Mouse (Mus musculus) ES-Bruce4 (cell line): ENCODE measurements around the gene Galnt9. TPM values are rescaled to one million over a fixed set of nuclear protein-coding genes. Genes with fewer than 3 reads are reported as not detected.

Source experiments
- H3K27ac ChIP-seq: 2 replicates; pipeline ENCODE4 v1.5.1; 2012; ENCODE audit warnings: low read length, inconsistent platforms; ENCODE audit not compliant: insufficient read depth
- H3K27me3 ChIP-seq: 2 replicates; pipeline ENCODE4 v1.6.1; 2012; ENCODE audit warnings: mild to moderate bottlenecking, low read length, inconsistent platforms; ENCODE audit not compliant: control insufficient read depth, poor library complexity, insufficient read depth, severe bottlenecking
- H3K36me3 ChIP-seq: 2 replicates; pipeline ENCODE4 v1.6.1; 2012; ENCODE audit warnings: inconsistent platforms, mild to moderate bottlenecking, low read length, moderate library complexity; ENCODE audit not compliant: control insufficient read depth, poor library complexity, insufficient read depth, severe bottlenecking
- H3K4me1 ChIP-seq: one replicate; pipeline ENCODE4 v1.8.1; 2011; ENCODE audit warnings: low read length; ENCODE audit not compliant: control insufficient read depth, insufficient read depth
- H3K4me3 ChIP-seq: 2 replicates; pipeline ENCODE4 v1.5.1; 2011; ENCODE audit warnings: low read depth, mild to moderate bottlenecking, low read length
- H3K9ac ChIP-seq: 2 replicates; pipeline ENCODE4 v1.6.1; 2012; ENCODE audit warnings: low read depth, mild to moderate bottlenecking, inconsistent platforms; ENCODE audit not compliant: poor library complexity, severe bottlenecking
- H3K9me3 ChIP-seq: replicated peaks from 2 replicates; pipeline ENCODE4 v1.6.1; 2012; ENCODE audit warnings: mild to moderate bottlenecking, low read length, inconsistent platforms; ENCODE audit not compliant: control insufficient read depth, poor library complexity, insufficient read depth, severe bottlenecking
- CTCF ChIP-seq: IDR thresholded peaks from one replicate; pipeline ENCODE4 v1.8.1; 2011; ENCODE audit warnings: low read depth, low read length
- EP300 ChIP-seq: IDR thresholded peaks from 2 replicates; pipeline ENCODE4 v1.6.1; 2011; ENCODE audit warnings: low read depth, low read length; ENCODE audit not compliant: insufficient read depth
- POLR2A ChIP-seq: IDR thresholded peaks from one replicate; pipeline ENCODE4 v1.8.1; 2011; ENCODE audit warnings: low read length; ENCODE audit not compliant: insufficient read depth
- polyA plus RNA-seq: library from polyadenylated mRNA; stranded (reverse); fragments of >200 nt; gene quantifications from 2 replicates; pipeline ENCODE4 v1.2.4, GENCODE M21; 2011; ENCODE audit warnings: low read depth; ENCODE audit not compliant: missing spikeins, insufficient read depth, insufficient read length

Gene Galnt9
- polyA plus RNA-seq, 1 experiment = 0.69 TPM

GRCm38 (mm10) chr5:110503361-110503760 is 40.8 kb upstream of the Galnt9 start:
- no peak overlapping the region for H3K9ac ChIP-seq
- no peak overlapping the region for H3K4me3 ChIP-seq
- TF ChIP-seq EP300 (no peak), POLR2A (no peak), CTCF (no peak)
- H3K27me3 ChIP-seq = no peaks in the 10 kb centered on the region
- no peaks in the 10 kb centered on the region for H3K9me3 ChIP-seq
- no peaks in the 10 kb centered on the region for H3K36me3 ChIP-seq
- no peaks in the 10 kb centered on the region for H3K4me1 ChIP-seq
- H3K27ac ChIP-seq = no peak overlapping the region

DNA sequence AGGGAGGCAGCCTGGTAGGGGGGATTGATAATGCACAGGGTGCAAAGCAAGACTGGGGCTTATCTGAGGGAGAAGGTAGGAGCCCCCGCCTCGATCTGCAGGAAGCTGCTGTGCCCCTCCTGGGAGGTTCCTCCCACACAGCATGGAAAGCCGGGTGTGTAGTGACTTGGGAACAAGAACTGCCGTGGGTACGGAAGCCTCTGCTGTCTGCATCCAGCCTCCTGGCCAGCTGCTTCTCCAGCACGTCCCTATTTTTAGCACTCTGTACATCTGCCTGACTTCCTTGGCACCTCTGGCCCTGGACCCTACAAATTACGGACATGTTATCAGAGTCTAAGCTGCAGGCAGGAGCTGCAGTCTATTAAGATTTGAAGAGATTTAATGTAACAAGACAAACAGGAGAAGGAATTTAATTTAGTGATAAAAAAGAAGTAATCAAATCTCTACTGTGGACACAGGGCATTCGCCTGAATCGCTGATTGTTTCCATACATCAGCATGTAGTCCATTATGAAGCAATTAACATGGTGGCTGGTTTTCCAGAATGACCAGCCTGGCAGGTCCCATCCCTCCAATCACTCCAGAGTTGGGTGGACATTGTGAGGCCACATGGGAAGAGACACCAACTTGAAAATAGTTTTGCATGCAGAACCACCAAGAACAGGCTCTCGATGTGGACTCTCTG is 38.4 kb upstream of the Galnt9 start:
- no peaks in the 10 kb centered on the region for H3K9me3 ChIP-seq
- H3K4me3 ChIP-seq = no peak overlapping the region
- H3K9ac ChIP-seq = no peak overlapping the region
- H3K4me1 ChIP-seq = no peaks in the 10 kb centered on the region
- no peak overlapping the region for H3K27ac ChIP-seq
- TF ChIP-seq EP300 (no peak), POLR2A (no peak), CTCF (no peak)
- H3K27me3 ChIP-seq = no peaks in the 10 kb centered on the region
- H3K36me3 ChIP-seq = no peaks in the 10 kb centered on the region

DNA sequence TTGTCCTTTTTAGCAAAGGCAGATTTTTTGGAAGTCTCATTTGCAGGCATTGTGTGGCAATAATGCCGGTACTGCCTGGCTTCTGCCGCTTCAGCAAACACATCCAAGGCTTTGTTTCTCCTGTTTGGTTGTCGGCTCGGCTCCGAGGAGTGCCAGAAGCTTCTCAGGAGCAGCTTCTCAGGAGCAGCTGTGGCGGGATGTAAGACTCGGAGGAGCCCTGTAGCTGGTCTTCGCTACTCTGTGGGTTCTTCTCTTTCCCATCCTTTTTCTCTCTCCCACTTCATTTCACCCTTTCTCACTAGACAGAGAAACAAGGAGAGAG is 37.9 kb upstream of the Galnt9 start:
- Histone ChIP-seq H3K9me3 (no peaks in the 10 kb centered on the region), H3K4me1 (no peaks in the 10 kb centered on the region), H3K27ac (no peak overlapping the region), H3K27me3 (no peaks in the 10 kb centered on the region), H3K4me3 (no peak overlapping the region), H3K36me3 (no peaks in the 10 kb centered on the region), H3K9ac (no peak overlapping the region)
- TF ChIP-seq POLR2A (no peak), CTCF (no peak), EP300 (no peak)

DNA sequence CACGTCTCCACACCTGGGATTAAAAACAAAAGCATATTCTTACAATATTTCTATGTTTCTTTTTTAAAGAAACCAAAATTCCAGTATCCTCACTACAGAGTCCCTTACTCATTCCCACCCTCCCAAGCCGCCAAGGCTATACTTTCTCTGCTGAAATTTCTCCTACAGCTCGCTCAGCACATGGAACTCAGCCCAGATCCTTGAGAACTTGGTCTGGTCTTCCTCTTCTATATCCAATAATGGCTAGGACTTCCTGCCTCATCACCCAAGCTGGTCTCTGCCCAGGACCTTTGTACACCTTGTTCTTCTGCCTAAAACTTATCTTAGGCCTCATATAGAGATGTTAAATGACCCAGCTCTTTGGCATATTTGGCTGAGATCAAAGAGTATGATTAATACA is 37.3 kb upstream of the Galnt9 start:
- no peaks in the 10 kb centered on the region for H3K27me3 ChIP-seq
- no peaks in the 10 kb centered on the region for H3K9me3 ChIP-seq
- H3K27ac ChIP-seq = no peak overlapping the region
- no peaks in the 10 kb centered on the region for H3K36me3 ChIP-seq
- TF ChIP-seq POLR2A = no peak
- no peak for TF ChIP-seq CTCF
- no peak for TF ChIP-seq EP300
- H3K9ac ChIP-seq = no peak overlapping the region
- H3K4me3 ChIP-seq = no peak overlapping the region
- no peaks in the 10 kb centered on the region for H3K4me1 ChIP-seq

- Histone ChIP-seq H3K4me3 (no peak overlapping the region), H3K36me3 (no peaks in the 10 kb centered on the region), H3K27ac (no peak overlapping the region), H3K9me3 (no peaks in the 10 kb centered on the region), H3K9ac (no peak overlapping the region), H3K27me3 (no peaks in the 10 kb centered on the region), H3K4me1 (no peaks in the 10 kb centered on the region)
- no peak for TF ChIP-seq EP300
- no peak for TF ChIP-seq POLR2A
- no peak for TF ChIP-seq CTCF
These were observed 36.2 kb upstream of the Galnt9 start for GRCm38 (mm10) chr5:110507943-110508342.

DNA sequence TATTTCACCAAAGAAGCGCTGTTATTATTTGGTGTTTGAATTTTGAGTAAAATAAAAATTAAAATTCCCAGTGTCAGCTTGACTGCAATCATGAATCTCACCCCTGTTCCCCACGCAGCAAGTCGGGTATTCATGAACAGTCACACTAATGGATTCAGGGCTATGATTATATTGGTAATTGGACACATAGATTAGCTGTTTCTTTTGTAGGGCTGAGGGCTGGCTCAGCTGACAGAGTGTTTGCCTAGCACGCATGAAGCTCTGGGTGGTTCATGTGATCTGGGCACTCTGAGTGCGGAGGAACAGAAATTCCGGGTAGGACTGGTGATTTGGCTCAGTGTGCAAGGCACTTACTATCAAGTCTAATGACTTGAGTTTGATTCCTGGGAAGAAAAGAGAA is 33.8 kb upstream of the Galnt9 start:
- H3K4me1 ChIP-seq = no peaks in the 10 kb centered on the region
- no peaks in the 10 kb centered on the region for H3K36me3 ChIP-seq
- TF ChIP-seq EP300 = no peak
- no peak for TF ChIP-seq CTCF
- TF ChIP-seq POLR2A = no peak
- H3K27ac ChIP-seq = no peak overlapping the region
- no peak overlapping the region for H3K4me3 ChIP-seq
- no peaks in the 10 kb centered on the region for H3K9me3 ChIP-seq
- H3K9ac ChIP-seq = no peak overlapping the region
- H3K27me3 ChIP-seq = no peaks in the 10 kb centered on the region
